Mouse (Mus musculus) kidney, adult 2 months (tissue): ENCODE data around the gene Gcsh.

Source experiments
- CTCF ChIP-seq: fragments of 200-500 bp; conservative IDR thresholded peaks from 2 replicates; pipeline ENCODE4 v1.5.1; 2011; ENCODE audit warnings: low read depth, mild to moderate bottlenecking, control low read depth, low read length, moderate library complexity, mixed read lengths; ENCODE audit not compliant: insufficient read depth, insufficient read length
- POLR2A ChIP-seq: fragments of 200-500 bp; IDR thresholded peaks from one replicate; pipeline ENCODE4 v1.6.1; 2011; ENCODE audit warnings: low read depth, low read length, control low read depth

DNA sequence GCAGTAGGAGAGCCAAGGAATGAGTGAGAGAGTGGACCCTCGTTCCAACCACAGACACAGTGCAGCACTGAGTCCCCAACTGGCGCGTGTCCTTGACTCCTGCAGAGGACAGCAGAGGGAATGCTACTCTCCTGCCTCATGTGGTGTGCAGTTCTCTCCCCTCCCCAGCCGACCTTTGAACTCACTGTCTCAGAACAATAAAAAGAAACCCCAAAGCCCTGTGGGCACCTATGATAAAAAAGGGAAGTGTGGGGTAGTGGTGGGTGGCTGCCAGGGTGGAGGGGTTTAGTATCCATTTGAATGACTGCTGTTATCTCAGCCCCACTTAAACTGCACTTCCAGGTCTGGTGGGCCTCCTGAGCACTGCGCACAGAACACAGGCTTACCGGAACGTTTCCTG is 45.7 kb downstream of the Gcsh start:
- TF ChIP-seq CTCF (no peak), POLR2A (no peak)
